Mouse (Mus musculus): ENCODE measurements at regions not wholly inside any gene's neighbourhood (a gene's known extent, or its start where the extent isn't known, plus 50 kb on each side); places are given as distances from the start of the nearest gene placed in this dataset.

DNA sequence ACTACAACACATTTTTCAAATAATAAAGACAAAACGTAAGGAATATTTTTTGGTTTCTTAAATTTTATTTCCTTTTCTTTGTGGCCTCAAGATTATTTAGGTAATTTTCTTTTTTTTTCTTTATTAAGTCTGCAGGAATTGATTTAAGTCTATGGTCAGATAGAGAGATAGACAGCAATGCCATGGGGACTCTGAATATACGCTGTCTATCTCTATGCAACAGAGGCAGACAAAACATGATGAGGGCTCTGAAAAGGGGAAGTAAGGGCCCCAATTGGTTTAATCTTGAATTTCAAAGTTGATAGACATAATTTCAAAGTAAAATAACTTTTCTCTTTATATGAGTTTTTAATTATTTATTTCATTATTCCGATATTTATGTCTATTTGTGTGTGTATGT is 372.0 kb upstream of the Dph6 start:
- TF ChIP-seq CTCF (IDR thresholded peaks at IDR 0.05; ENCODE audit: low read depth): no peak
- TF ChIP-seq EP300 (IDR thresholded peaks at IDR 0.05; ENCODE audit: low read depth): no peak

Measured in heart, postnatal 0 days (tissue).